Mouse (Mus musculus): ENCODE measurements at regions not wholly inside any gene's neighbourhood (a gene's known extent, or its start where the extent isn't known, plus 50 kb on each side); places are given as distances from the start of the nearest gene placed in this dataset.

GRCm38 (mm10) chr13:31472366-31472765, 83.6 kb upstream of the Foxq1 start:
- ATAC-seq (replicated peaks; ENCODE audit: low read depth, poor library complexity, severe bottlenecking), result no peak

- no peak for ATAC-seq (replicated peaks; ENCODE audit: low read depth, poor library complexity, severe bottlenecking)
Measured at GRCm38 (mm10) chr13:31472804-31473203, 83.1 kb upstream of the Foxq1 start.

- no peak for ATAC-seq (replicated peaks; ENCODE audit: low read depth, poor library complexity, severe bottlenecking)
Measured at GRCm38 (mm10) chr13:31473275-31473674, 82.7 kb upstream of the Foxq1 start.

GRCm38 (mm10) chr13:31475845-31476244, 80.1 kb upstream of the Foxq1 start:
- no peak for ATAC-seq (replicated peaks; ENCODE audit: low read depth, poor library complexity, severe bottlenecking)

DNA sequence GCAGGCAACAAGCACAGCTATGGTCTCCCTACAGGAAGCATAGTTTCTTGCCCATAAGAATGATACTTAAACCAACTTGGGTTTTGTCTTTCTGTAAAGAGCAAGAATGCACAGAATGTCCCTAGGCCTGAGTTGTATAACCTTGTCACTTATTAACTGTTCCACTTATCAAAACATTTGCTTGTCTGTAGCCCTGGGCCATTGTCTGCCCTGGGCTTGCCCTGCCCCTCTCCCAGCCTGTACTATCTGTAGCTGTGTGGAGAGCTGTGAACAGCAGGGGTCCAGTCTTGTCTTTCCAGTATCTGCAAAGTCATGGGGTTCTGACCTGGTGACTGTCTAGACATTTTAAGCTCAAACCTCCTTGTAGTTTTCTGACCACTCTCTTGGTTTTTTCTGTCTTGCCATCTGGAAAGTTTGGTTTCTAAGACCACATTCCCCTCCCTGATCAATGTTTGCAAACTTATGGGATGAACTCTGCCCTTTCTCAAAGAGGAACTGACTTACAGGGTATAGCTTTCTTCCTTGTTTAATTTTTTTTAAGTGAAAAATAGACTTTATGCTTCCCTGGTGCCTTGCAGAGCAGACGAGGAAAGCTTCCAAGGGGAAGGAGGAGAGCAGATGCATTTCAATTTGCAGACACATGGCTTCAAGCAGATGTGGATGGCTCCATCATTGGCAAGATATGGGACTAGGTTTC, 78.6 kb upstream of the Foxq1 start:
- ATAC-seq (replicated peaks; ENCODE audit: low read depth, poor library complexity, severe bottlenecking), result no peak

- no peak for ATAC-seq (replicated peaks; ENCODE audit: low read depth, poor library complexity, severe bottlenecking)
Measured at GRCm38 (mm10) chr13:31481105-31481844, 74.7 kb upstream of the Foxq1 start.

GRCm38 (mm10) chr13:31486373-31486772, 69.6 kb upstream of the Foxq1 start:
- ATAC-seq (replicated peaks; ENCODE audit: low read depth, poor library complexity, severe bottlenecking), result no peak

DNA sequence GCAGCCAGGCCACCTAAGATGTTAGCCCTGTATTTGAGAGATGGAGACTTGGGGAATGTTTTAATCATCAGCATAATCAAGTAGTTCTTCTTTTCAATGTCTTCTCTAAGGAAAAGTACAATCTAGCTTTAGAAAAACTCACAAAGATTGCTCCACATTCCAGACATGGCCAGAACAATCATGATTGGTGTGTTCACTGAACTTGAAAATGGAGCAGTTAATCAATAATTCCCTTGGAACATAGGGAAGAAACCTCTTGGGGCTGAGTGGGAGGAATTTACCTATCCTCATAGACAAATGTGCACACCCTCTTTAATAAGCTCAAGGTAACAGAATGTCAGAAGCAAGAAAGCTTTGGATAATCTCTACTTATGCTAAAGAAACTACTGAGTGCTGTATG, 67.7 kb upstream of the Foxq1 start:
- ATAC-seq (replicated peaks; ENCODE audit: low read depth, poor library complexity, severe bottlenecking), result no peak

- no peak for ATAC-seq (replicated peaks; ENCODE audit: low read depth, poor library complexity, severe bottlenecking)
Measured at GRCm38 (mm10) chr13:31503191-31503590, 52.7 kb upstream of the Foxq1 start.

DNA sequence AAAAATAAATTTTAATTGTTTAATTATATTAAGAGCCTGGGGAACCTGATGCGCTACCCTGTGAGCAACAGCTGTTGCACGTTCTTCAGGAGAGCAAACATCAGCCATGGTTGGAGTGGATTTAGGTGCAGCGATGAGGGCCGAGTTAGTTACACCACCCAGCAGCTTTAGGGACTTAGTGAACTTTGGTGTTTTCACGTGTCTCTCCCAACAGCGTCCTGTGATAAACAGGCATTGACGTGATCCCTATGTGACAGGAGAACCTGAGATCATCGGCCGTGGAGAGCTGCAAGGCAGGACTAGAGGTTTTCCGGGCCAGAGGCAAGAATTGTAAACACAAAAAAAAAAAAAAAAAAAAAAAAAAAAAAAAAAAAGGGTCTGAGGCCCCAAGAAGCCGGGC, 52.1 kb upstream of the Foxq1 start:
- no peak for ATAC-seq (replicated peaks; ENCODE audit: low read depth, poor library complexity, severe bottlenecking)

DNA sequence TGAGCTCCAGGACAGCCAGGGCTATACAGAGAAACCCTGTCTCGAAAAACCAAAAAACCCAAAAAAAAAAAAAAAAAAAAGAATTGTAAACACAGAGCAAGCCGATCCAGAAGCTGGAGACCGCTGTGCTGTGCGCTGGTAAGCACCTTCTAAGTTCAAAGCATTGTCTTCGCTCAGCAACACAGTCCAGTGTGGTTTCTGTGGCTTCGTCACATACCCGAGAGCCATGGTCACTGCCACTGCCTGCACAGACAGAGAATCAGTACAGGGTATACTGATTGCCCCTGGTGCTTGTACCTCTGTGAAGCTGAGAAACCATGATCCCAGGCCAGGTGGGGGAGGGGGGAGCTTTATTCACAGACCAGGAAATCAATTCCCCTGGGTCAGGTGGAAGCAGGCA, 51.6 kb upstream of the Foxq1 start:
- ATAC-seq (replicated peaks; ENCODE audit: low read depth, poor library complexity, severe bottlenecking), result no peak

GRCm38 (mm10) chr13:31505386-31505785, 50.5 kb upstream of the Foxq1 start:
- ATAC-seq (replicated peaks; ENCODE audit: low read depth, poor library complexity, severe bottlenecking), result no peak
